ENCODE assay signal across 8 mouse cellular contexts in genomic region chr11:77491123-77491501, GRCm38 (mm10). TPM values are rescaled to one million over a fixed set of nuclear protein-coding genes. Genes with fewer than 3 reads are reported as not detected.
A peak's percentile ranks its signal among the peaks of the same experiment; 100 is the strongest.
DNase-seq lines count a peak whose midpoint lies in the region; ATAC-seq and TF ChIP-seq lines count a peak whose summit lies in the region.

No protein-coding gene starts in this region.

- 2% methylated on average over 13 of the region's 13 CpGs for WGBS in cerebellum, adult 2 months
- WGBS in forebrain, postnatal 0 days = 2% methylated on average over 13 of the region's 13 CpGs
- under 1% methylated on average over 13 of the region's 13 CpGs for WGBS in lung, postnatal 0 days

- ATAC-seq in forebrain, postnatal 0 days = peak; percentile 81
- ATAC-seq in lung, postnatal 0 days = peak; percentile 71

- peak overlapping the region; percentile 95 for H3K4me2 ChIP-seq in forebrain, postnatal 0 days (ENCODE audit: low read depth)
- peak overlapping the region; percentile 85 for H3K4me2 ChIP-seq in lung, postnatal 0 days (replicated peaks; ENCODE audit: low read depth, low read length)

- peak overlapping the region; percentile 45; the same call in 1 of the 2 replicates for H3K9ac ChIP-seq in ES-E14 (ENCODE audit: insufficient read depth, low read depth, low read length, poor library complexity, severe bottlenecking)
- H3K9ac ChIP-seq in forebrain, postnatal 0 days = peak overlapping the region; percentile 98
- H3K9ac ChIP-seq in lung, postnatal 0 days (replicated peaks; ENCODE audit: low read depth) = no peak overlapping the region

- H3K36me3 ChIP-seq in ES-E14 (ENCODE audit: control insufficient read depth, insufficient read depth, low read length, poor library complexity, severe bottlenecking) = no peaks in the 10 kb centered on the region
- H3K36me3 ChIP-seq in forebrain, postnatal 0 days (ENCODE audit: insufficient read depth) = no peaks in the 10 kb centered on the region
- no peaks in the 10 kb centered on the region for H3K36me3 ChIP-seq in lung, postnatal 0 days (ENCODE audit: insufficient read depth, low read length)

- no peaks in the 10 kb centered on the region for H3K9me3 ChIP-seq in ES-E14 (ENCODE audit: control insufficient read depth, insufficient read depth, low read depth, low read length)
- H3K9me3 ChIP-seq in forebrain, postnatal 0 days (ENCODE audit: low read length) = no peaks in the 10 kb centered on the region
- H3K9me3 ChIP-seq in lung, postnatal 0 days (ENCODE audit: low read length) = no peaks in the 10 kb centered on the region

- no peaks in the 10 kb centered on the region for H3K27me3 ChIP-seq in cerebellum, adult 2 months (ENCODE audit: control insufficient read depth, insufficient read depth, low read length)
- no peaks in the 10 kb centered on the region for H3K27me3 ChIP-seq in forebrain, postnatal 0 days (ENCODE audit: insufficient read depth, low read length)
- H3K27me3 ChIP-seq in lung, postnatal 0 days (replicated peaks; ENCODE audit: insufficient read depth, low read length) = no peaks in the 10 kb centered on the region

- H3K4me1 ChIP-seq in ES-E14 (ENCODE audit: control insufficient read depth in 2 of 2, insufficient read depth in 2 of 2, low read length in 2 of 2, poor library complexity in 1 of 2) = peaks cover 13 to 25% of the 10 kb centered on the region in 2 experiments
- peaks cover 17% of the 10 kb centered on the region for H3K4me1 ChIP-seq in cerebellum, adult 2 months (ENCODE audit: control insufficient read depth, insufficient read depth, low read length)
- H3K4me1 ChIP-seq in forebrain, postnatal 0 days (ENCODE audit: insufficient read depth) = peaks cover 40% of the 10 kb centered on the region
- peaks cover 36% of the 10 kb centered on the region for H3K4me1 ChIP-seq in lung, postnatal 0 days (ENCODE audit: insufficient read depth, low read depth, low read length)

- no peak for TF ChIP-seq EP300 in lung, postnatal 0 days (IDR thresholded peaks at IDR 0.05)

- DNase-seq in ES-E14 (ENCODE audit: low read depth, low spot score) = peak; percentile 94
- DNase-seq in cerebellum, adult 2 months = peak; percentile 84 to 88
- DNase-seq in forebrain, postnatal 0 days = peak; percentile 98
- DNase-seq in heart, postnatal 4 days = peak; percentile 96
- DNase-seq in layer of hippocampus, adult 9-11 months = peak; percentile 90
- DNase-seq in lung, postnatal 0 days (ENCODE audit: low spot score) = peak; percentile 95
- peak; percentile 93 for DNase-seq in ovary, postnatal 14 days (ENCODE audit: low spot score)
- peak; percentile 96 for DNase-seq in thymus, postnatal 14 days

- peak overlapping the region; percentile 46 to 70 for H3K4me3 ChIP-seq in ES-E14 (ENCODE audit: insufficient read depth in 1 of 2, low read depth in 1 of 2, low read length in 2 of 2, poor library complexity in 1 of 2, severe bottlenecking in 1 of 2)
- peak overlapping the region; percentile 16 for H3K4me3 ChIP-seq in cerebellum, adult 2 months (replicated peaks; ENCODE audit: insufficient read depth, low read depth, low read length)
- peak overlapping the region; percentile 97 for H3K4me3 ChIP-seq in forebrain, postnatal 0 days (ENCODE audit: low read depth, low read length)
- peak overlapping the region; percentile 31 for H3K4me3 ChIP-seq in lung, postnatal 0 days (ENCODE audit: low read depth, low read length)

- no peak for TF ChIP-seq POLR2A in cerebellum, adult 2 months (IDR thresholded peaks at IDR 0.05; ENCODE audit: borderline replicate concordance, insufficient read depth, low read length)

- no peak overlapping the region for H3K27ac ChIP-seq in ES-E14 (ENCODE audit: insufficient read depth, low read depth, low read length, poor library complexity, severe bottlenecking)
- peak overlapping the region; percentile 61; the same call in 1 of the 2 replicates for H3K27ac ChIP-seq in cerebellum, adult 2 months (ENCODE audit: insufficient read depth, low read length)
- H3K27ac ChIP-seq in forebrain, postnatal 0 days (ENCODE audit: low read depth, low read length) = peak overlapping the region; percentile 96
- H3K27ac ChIP-seq in lung, postnatal 0 days (ENCODE audit: low read length) = peak overlapping the region; percentile 91

- TF ChIP-seq CTCF in cerebellum, adult 2 months (IDR thresholded peaks at IDR 0.05; ENCODE audit: borderline replicate concordance, insufficient read depth, low read depth, low read length) = peak; percentile 86
- peak; percentile 99 for TF ChIP-seq CTCF in forebrain, postnatal 0 days (IDR thresholded peaks at IDR 0.05; ENCODE audit: low read depth)
- TF ChIP-seq CTCF in lung, postnatal 0 days (IDR thresholded peaks at IDR 0.05) = peak; percentile 99

- in situ Hi-C loops in ES-E14 (cut with MboI; ENCODE audit: low sequenced_read_pairs in 2 of 2, unreplicated experiment in 2 of 2) = no loop called here

TF ChIP-seq in ES-E14, 5 proteins besides CTCF, POLR2A, EP300 and RAD21:
- TF ChIP-seq CHD2 (IDR thresholded peaks at IDR 0.05; ENCODE audit: low read depth, low read length) (0 out of 2 replicates have a peak, but pooled peaks have one; percentile 24), ZC3H11A (IDR thresholded peaks at IDR 0.05; ENCODE audit: borderline replicate concordance, low read depth, low read length) (peak; percentile 56; the same call in 1 of the 2 replicates), MAFK (IDR thresholded peaks at IDR 0.05; ENCODE audit: insufficient read depth, low read depth, low read length) (no peak)

RNA-seq across cellular contexts. Expression of gene Ankrd13b, which starts 1.6 kb away (rescaled TPM):
- 7.0 and 10.7 TPM in 2 replicates for total RNA-seq in ES-E14 (2012; rRNA removed)
- polyA plus RNA-seq in cerebellum, adult 2 months (2012; rRNA removed) = 106 and 114 TPM in 2 replicates
- 81.7 and 81.9 TPM in 2 replicates for total RNA-seq in forebrain, postnatal 0 days (2014; rRNA removed)
- polyA plus RNA-seq in forebrain, postnatal 0 days (2015; fragmentation: Nextera tagmentation; extraction: Ambion mirVana) = 55.4 and 56.8 TPM in 2 replicates
- total RNA-seq in heart, postnatal 4 days (2021) = 10 to 100 TPM; 17.3 to 17.4 TPM
- polyA plus RNA-seq in lung, postnatal 0 days (2015; fragmentation: Nextera tagmentation; extraction: Ambion mirVana) = 1.9 and 2.2 TPM in 2 replicates

RNA-seq across cellular contexts. Expression of gene Git1, which starts 2.2 kb away (rescaled TPM):
- 43.1 and 55.2 TPM in 2 replicates for total RNA-seq in ES-E14 (2012; rRNA removed)
- 106 and 110 TPM in 2 replicates for polyA plus RNA-seq in cerebellum, adult 2 months (2012; rRNA removed)
- total RNA-seq in forebrain, postnatal 0 days (2014; rRNA removed) = 91.2 and 126 TPM in 2 replicates
- 20.1 and 22.1 TPM in 2 replicates for polyA plus RNA-seq in forebrain, postnatal 0 days (2015; fragmentation: Nextera tagmentation; extraction: Ambion mirVana)
- 10 to 100 TPM; 76.8 to 81.0 TPM for total RNA-seq in heart, postnatal 4 days (2021)
- polyA plus RNA-seq in lung, postnatal 0 days (2015; fragmentation: Nextera tagmentation; extraction: Ambion mirVana) = 12.3 and 12.6 TPM in 2 replicates

RNA-seq across cellular contexts. Expression of gene Abhd15, which starts 23.8 kb away (rescaled TPM):
- 1.6 and 1.7 TPM in 2 replicates for total RNA-seq in ES-E14 (2012; rRNA removed)
- 0.98 and 1.0 TPM in 2 replicates for polyA plus RNA-seq in cerebellum, adult 2 months (2012; rRNA removed)
- 1.6 and 1.9 TPM in 2 replicates for total RNA-seq in forebrain, postnatal 0 days (2014; rRNA removed)
- polyA plus RNA-seq in forebrain, postnatal 0 days (2015; fragmentation: Nextera tagmentation; extraction: Ambion mirVana) = 1.1 and 1.5 TPM in 2 replicates
- total RNA-seq in heart, postnatal 4 days (2021) = 1 to 10 TPM; 1.4 to 1.5 TPM
- polyA plus RNA-seq in lung, postnatal 0 days (2015; fragmentation: Nextera tagmentation; extraction: Ambion mirVana) = 4.1 and 4.3 TPM in 2 replicates

RNA-seq across cellular contexts. Expression of gene Trp53i13, which starts 24.7 kb away (rescaled TPM):
- 18.4 and 23.5 TPM in 2 replicates for total RNA-seq in ES-E14 (2012; rRNA removed)
- polyA plus RNA-seq in cerebellum, adult 2 months (2012; rRNA removed) = 11.6 and 12.8 TPM in 2 replicates
- total RNA-seq in forebrain, postnatal 0 days (2014; rRNA removed) = 7.7 and 12.4 TPM in 2 replicates
- 12.3 and 12.4 TPM in 2 replicates for polyA plus RNA-seq in forebrain, postnatal 0 days (2015; fragmentation: Nextera tagmentation; extraction: Ambion mirVana)
- 10 to 100 TPM; 12.0 to 13.7 TPM for total RNA-seq in heart, postnatal 4 days (2021)
- 27.4 and 32.9 TPM in 2 replicates for polyA plus RNA-seq in lung, postnatal 0 days (2015; fragmentation: Nextera tagmentation; extraction: Ambion mirVana)

RNA-seq across cellular contexts. Expression of gene Gm10392, which starts 27.9 kb away (rescaled TPM):
- 0.26 TPM in 1 of 2 replicates, not detected in the other for total RNA-seq in ES-E14 (2012; rRNA removed)
- polyA plus RNA-seq in cerebellum, adult 2 months (2012; rRNA removed) = not detected in 2 replicates
- total RNA-seq in forebrain, postnatal 0 days (2014; rRNA removed) = not detected in 2 replicates
- polyA plus RNA-seq in forebrain, postnatal 0 days (2015; fragmentation: Nextera tagmentation; extraction: Ambion mirVana) = not detected in 2 replicates
- total RNA-seq in heart, postnatal 4 days (2021) = not detected
- polyA plus RNA-seq in lung, postnatal 0 days (2015; fragmentation: Nextera tagmentation; extraction: Ambion mirVana) = 0.07 and 0.13 TPM in 2 replicates

Comparison
In these comparisons a context has a peak if more than half of its experiments do, and no peak if none do; other contexts are left out.
1. H3K4me3 ChIP-seq: peak in every context shown above with its lines; median percentile 97 in forebrain, postnatal 0 days; 58 in ES-E14; 31 in lung, postnatal 0 days; 16 in cerebellum, adult 2 months.